Mouse (Mus musculus): ENCODE measurements around the gene Naa20.

Gene Naa20

GRCm38 (mm10) chr2:145950239-145950638 lies 48.3 kb downstream of the Naa20 start:
- no peak for DNase-seq (ENCODE audit: low read depth)

GRCm38 (mm10) chr2:145952726-145953125 lies 50.8 kb downstream of the Naa20 start:
- peak; percentile 68 for DNase-seq (ENCODE audit: low read depth)

GRCm38 (mm10) chr2:145955844-145956243 lies 53.9 kb downstream of the Naa20 start:
- DNase-seq (ENCODE audit: low read depth): no peak

- peak; percentile 86 for DNase-seq (ENCODE audit: low read depth)
These were observed 54.4 kb downstream of the Naa20 start for GRCm38 (mm10) chr2:145956318-145956717.

- DNase-seq (ENCODE audit: low read depth): peak; percentile 76
These were observed 55.6 kb downstream of the Naa20 start for GRCm38 (mm10) chr2:145957450-145957849.

GRCm38 (mm10) chr2:145958097-145958496 lies 56.2 kb downstream of the Naa20 start:
- no peak for DNase-seq (ENCODE audit: low read depth)

GRCm38 (mm10) chr2:145958551-145958950 lies 56.7 kb downstream of the Naa20 start:
- DNase-seq (ENCODE audit: low read depth): no peak

- DNase-seq (ENCODE audit: low read depth): no peak
These were observed 60.0 kb downstream of the Naa20 start for GRCm38 (mm10) chr2:145961861-145962260.
